Mouse (Mus musculus): ENCODE results near the gene Olfr1367. TPM values are rescaled to one million over a fixed set of nuclear protein-coding genes. Genes with fewer than 3 reads are reported as not detected.
"Not testable (repeated sequence)": the region's sequence is repeated elsewhere in the genome, so short reads cannot be mapped to it uniquely, and the experiment has no call there.

Gene Olfr1367
- polyA plus RNA-seq, 1 experiment: not detected

- H3K4me1 ChIP-seq: peaks cover 7% of the 10 kb centered on the region; the same call in 1 of the 2 replicates
- TF ChIP-seq GATA1 (IDR thresholded peaks at IDR 0.05; ENCODE audit: borderline replicate concordance, low read length) (no peak), FLI1 (IDR thresholded peaks at IDR 0.05; ENCODE audit: low read length) (no peak)
- H3K4me3 ChIP-seq (replicated peaks): no peak overlapping the region
- peaks cover 33% of the 10 kb centered on the region for H3K36me3 ChIP-seq (replicated peaks; ENCODE audit: low read length)
- no peaks in the 10 kb centered on the region for H3K27me3 ChIP-seq (replicated peaks)
- peaks cover 1% of the 10 kb centered on the region; the same call in 1 of the 2 replicates for H3K9me3 ChIP-seq
Observed at GRCm38 (mm10) chr13:21372700-21373099, 26.0 kb downstream of the Olfr1367 start.

DNA sequence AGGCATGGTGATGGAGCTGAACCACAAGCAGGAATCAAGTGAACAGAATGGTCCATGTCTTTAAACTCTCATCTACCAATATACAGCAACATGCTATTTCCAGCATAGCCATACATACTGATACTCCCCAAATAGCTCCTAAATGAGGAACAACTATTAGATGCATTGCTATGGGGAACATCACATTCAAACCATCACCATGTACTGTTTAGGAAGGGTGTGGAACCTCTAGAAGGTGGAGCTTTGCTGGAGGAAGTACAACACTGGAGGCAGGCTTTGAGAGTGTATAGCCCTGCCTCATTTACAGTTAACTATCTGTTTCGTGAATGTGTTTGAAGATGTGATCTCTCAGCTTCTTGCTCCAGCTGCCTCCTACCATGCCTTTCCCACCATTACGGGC is 31.1 kb downstream of the Olfr1367 start:
- TF ChIP-seq FLI1 (IDR thresholded peaks at IDR 0.05; ENCODE audit: low read length) (no peak), GATA1 (IDR thresholded peaks at IDR 0.05; ENCODE audit: borderline replicate concordance, low read length) (no peak)
- Histone ChIP-seq H3K4me3 (replicated peaks) (no peak overlapping the region), H3K4me1 (no peaks in the 10 kb centered on the region), H3K27me3 (replicated peaks) (no peaks in the 10 kb centered on the region), H3K9me3 (peaks cover 20% of the 10 kb centered on the region), H3K36me3 (replicated peaks; ENCODE audit: low read length) (no peaks in the 10 kb centered on the region)

- Histone ChIP-seq H3K36me3 (replicated peaks; ENCODE audit: low read length) (peaks cover 95% of the 10 kb centered on the region), H3K9me3 (peaks cover 8% of the 10 kb centered on the region), H3K4me3 (replicated peaks) (no peak overlapping the region), H3K4me1 (peaks cover 78% of the 10 kb centered on the region), H3K27me3 (replicated peaks) (no peaks in the 10 kb centered on the region)
- no peak for TF ChIP-seq GATA1 (IDR thresholded peaks at IDR 0.05; ENCODE audit: borderline replicate concordance, low read length)
- no peak for TF ChIP-seq FLI1 (IDR thresholded peaks at IDR 0.05; ENCODE audit: low read length)
Observed at GRCm38 (mm10) chr13:21395211-21395610, 48.5 kb downstream of the Olfr1367 start.

- Histone ChIP-seq H3K9me3 (peaks cover 8% of the 10 kb centered on the region), H3K36me3 (replicated peaks; ENCODE audit: low read length) (peaks cover 95% of the 10 kb centered on the region), H3K4me1 (peaks cover 78% of the 10 kb centered on the region), H3K4me3 (replicated peaks) (no peak overlapping the region), H3K27me3 (replicated peaks) (no peaks in the 10 kb centered on the region)
- no peak for TF ChIP-seq GATA1 (IDR thresholded peaks at IDR 0.05; ENCODE audit: borderline replicate concordance, low read length)
Observed at GRCm38 (mm10) chr13:21395623-21396022, 48.9 kb downstream of the Olfr1367 start.

DNA sequence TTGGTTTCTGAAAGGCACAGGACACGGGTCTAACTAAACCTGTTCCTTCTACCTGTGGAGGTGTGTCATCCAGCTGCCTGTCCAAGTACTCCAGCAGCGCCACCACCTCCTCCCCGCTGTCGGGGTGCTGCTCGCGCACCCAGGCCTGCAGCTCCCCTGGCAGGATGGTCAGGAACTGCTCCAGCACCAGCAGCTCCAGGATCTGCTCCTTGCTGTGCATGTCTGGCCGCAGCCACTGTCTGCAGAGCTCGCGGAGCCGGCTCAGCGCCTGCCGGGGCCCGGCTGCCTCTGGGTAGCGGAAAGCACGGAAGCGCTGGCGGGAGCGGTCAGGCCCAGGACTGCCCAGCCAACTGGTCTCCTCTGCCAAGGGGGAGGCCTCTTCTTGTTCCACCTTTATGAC is 49.3 kb downstream of the Olfr1367 start:
- Histone ChIP-seq H3K36me3 (replicated peaks; ENCODE audit: low read length) (peaks cover 95% of the 10 kb centered on the region), H3K4me1 (peaks cover 78% of the 10 kb centered on the region)
- not testable (repeated sequence) for H3K27me3 ChIP-seq (replicated peaks); H3K9me3 ChIP-seq; H3K4me3 ChIP-seq (replicated peaks)

GRCm38 (mm10) chr13:21397486-21397885 is 50.8 kb downstream of the Olfr1367 start:
- H3K9me3 ChIP-seq: peaks cover 5% of the 10 kb centered on the region
- H3K36me3 ChIP-seq (replicated peaks; ENCODE audit: low read length): peaks cover 84% of the 10 kb centered on the region
- no peaks in the 10 kb centered on the region for H3K27me3 ChIP-seq (replicated peaks)
- peaks cover 72% of the 10 kb centered on the region for H3K4me1 ChIP-seq
- H3K4me3 ChIP-seq (replicated peaks): no peak overlapping the region
- no peak for TF ChIP-seq GATA1 (IDR thresholded peaks at IDR 0.05; ENCODE audit: borderline replicate concordance, low read length)

Other genes with a start within 250 kb of the Olfr1367 start
- gene Olfr1369-ps1, start 235.4 kb upstream of the Olfr1367 start, polyA plus RNA-seq (2012; ENCODE audit: insufficient read depth, low replicate concordance): not detected in 2 replicates
- gene Olfr263, start 217.3 kb upstream of the Olfr1367 start, polyA plus RNA-seq (2012; ENCODE audit: insufficient read depth, low replicate concordance): not detected in 2 replicates
- gene Olfr1368, start 201.0 kb upstream of the Olfr1367 start, polyA plus RNA-seq (2012; ENCODE audit: insufficient read depth, low replicate concordance): not detected in 2 replicates
- 63.6 and 88.3 TPM in 2 replicates for gene Trim27, start 167.5 kb upstream of the Olfr1367 start, polyA plus RNA-seq (2012; ENCODE audit: insufficient read depth, low replicate concordance)
- gene Gpx5, start 54.2 kb upstream of the Olfr1367 start, polyA plus RNA-seq (2012; ENCODE audit: insufficient read depth, low replicate concordance): not detected in 2 replicates
- gene Gpx6, start 34.8 kb upstream of the Olfr1367 start, polyA plus RNA-seq (2012; ENCODE audit: insufficient read depth, low replicate concordance): not detected in 2 replicates
- 1.3 TPM in 1 of 2 replicates, not detected in the other for gene Zscan12, start 15.9 kb downstream of the Olfr1367 start, polyA plus RNA-seq (2012; ENCODE audit: insufficient read depth, low replicate concordance)
- 4.5 TPM in 1 of 2 replicates, not detected in the other for gene Zkscan3, start 55.8 kb downstream of the Olfr1367 start, polyA plus RNA-seq (2012; ENCODE audit: insufficient read depth, low replicate concordance)
- 0.07 TPM in 1 of 2 replicates, not detected in the other for gene Pgbd1, start 94.1 kb downstream of the Olfr1367 start, polyA plus RNA-seq (2012; ENCODE audit: insufficient read depth, low replicate concordance)
- gene Zscan26, start 106.8 kb downstream of the Olfr1367 start, polyA plus RNA-seq (2012; ENCODE audit: insufficient read depth, low replicate concordance): 0.70 TPM in 1 of 2 replicates, not detected in the other
- gene Nkapl, start 121.6 kb downstream of the Olfr1367 start, polyA plus RNA-seq (2012; ENCODE audit: insufficient read depth, low replicate concordance): 0.92 TPM in 1 of 2 replicates, not detected in the other
- not detected in 2 replicates for gene Zkscan4, start 132.0 kb downstream of the Olfr1367 start, polyA plus RNA-seq (2012; ENCODE audit: insufficient read depth, low replicate concordance)
- not detected in 2 replicates for gene Gm10065, start 132.5 kb downstream of the Olfr1367 start, polyA plus RNA-seq (2012; ENCODE audit: insufficient read depth, low replicate concordance)
- 0.04 TPM in 1 of 2 replicates, not detected in the other for gene AK157302, start 148.3 kb downstream of the Olfr1367 start, polyA plus RNA-seq (2012; ENCODE audit: insufficient read depth, low replicate concordance)
- 6.5 and 41.0 TPM in 2 replicates for gene Gm11273, start 154.5 kb downstream of the Olfr1367 start, polyA plus RNA-seq (2012; ENCODE audit: insufficient read depth, low replicate concordance)
- 0.20 TPM in 1 of 2 replicates, not detected in the other for gene Zkscan8, start 184.2 kb downstream of the Olfr1367 start, polyA plus RNA-seq (2012; ENCODE audit: insufficient read depth, low replicate concordance)
- gene Olfr1366, start 195.9 kb downstream of the Olfr1367 start, polyA plus RNA-seq (2012; ENCODE audit: insufficient read depth, low replicate concordance): not detected in 2 replicates
- not detected in 2 replicates for gene Olfr1535, start 213.0 kb downstream of the Olfr1367 start, polyA plus RNA-seq (2012; ENCODE audit: insufficient read depth, low replicate concordance)
- 0.10 TPM in 1 of 2 replicates, not detected in the other for gene Olfr1364, start 234.8 kb downstream of the Olfr1367 start, polyA plus RNA-seq (2012; ENCODE audit: insufficient read depth, low replicate concordance)